Mouse (Mus musculus): Measurements from ENCODE around the gene Ino80. TPM values are rescaled to one million over a fixed set of nuclear protein-coding genes. Genes with fewer than 3 reads are reported as not detected.

Ino80 gene
- polyA plus RNA-seq, 1 experiment from 2014 or later: 4.6 TPM

GRCm38 (mm10) chr2:119411674-119412073 is 65.8 kb downstream of the Ino80 start:
- no peaks in the 10 kb centered on the region for H3K9me3 ChIP-seq
- no peaks in the 10 kb centered on the region for H3K27me3 ChIP-seq (ENCODE audit: poor library complexity, severe bottlenecking)
- no peak for DNase-seq (ENCODE audit: extremely low spot score, low spot score)
- H3K27ac ChIP-seq: no peak overlapping the region
- WGBS: 86% methylated on average over 2 of the region's 2 CpGs
- H3K36me3 ChIP-seq (replicated peaks): peaks cover 93% of the 10 kb centered on the region
- H3K4me3 ChIP-seq: no peak overlapping the region
- H3K4me1 ChIP-seq: no peaks in the 10 kb centered on the region

- Histone ChIP-seq H3K27ac (no peak overlapping the region), H3K36me3 (replicated peaks) (peaks cover 93% of the 10 kb centered on the region), H3K4me3 (no peak overlapping the region), H3K4me1 (no peaks in the 10 kb centered on the region), H3K27me3 (ENCODE audit: poor library complexity, severe bottlenecking) (no peaks in the 10 kb centered on the region), H3K9me3 (no peaks in the 10 kb centered on the region)
- DNase-seq (ENCODE audit: extremely low spot score, low spot score): no peak
- WGBS: 90% methylated on average over 5 of the region's 5 CpGs
Observed at GRCm38 (mm10) chr2:119411016-119411415, 66.5 kb downstream of the Ino80 start.

GRCm38 (mm10) chr2:119408733-119409132 is 68.8 kb downstream of the Ino80 start:
- Histone ChIP-seq H3K27me3 (ENCODE audit: poor library complexity, severe bottlenecking) (no peaks in the 10 kb centered on the region), H3K36me3 (replicated peaks) (peaks cover 95% of the 10 kb centered on the region)

GRCm38 (mm10) chr2:119408278-119408677 is 69.2 kb downstream of the Ino80 start:
- no peak for DNase-seq (ENCODE audit: extremely low spot score, low spot score)
- Histone ChIP-seq H3K27ac (no peak overlapping the region), H3K36me3 (replicated peaks) (peaks cover 93% of the 10 kb centered on the region), H3K4me3 (no peak overlapping the region), H3K4me1 (no peaks in the 10 kb centered on the region), H3K27me3 (ENCODE audit: poor library complexity, severe bottlenecking) (no peaks in the 10 kb centered on the region), H3K9me3 (no peaks in the 10 kb centered on the region)
- 88% methylated on average over 8 of the region's 8 CpGs for WGBS

More at GRCm38 (mm10) chr2:119408733-119409132, 68.8 kb downstream of the Ino80 start:
- H3K4me3 ChIP-seq: no peak overlapping the region
- H3K27ac ChIP-seq: no peak overlapping the region
- H3K9me3 ChIP-seq: no peaks in the 10 kb centered on the region
- DNase-seq (ENCODE audit: extremely low spot score, low spot score): no peak
- H3K4me1 ChIP-seq: no peaks in the 10 kb centered on the region

GRCm38 (mm10) chr2:119399313-119399712 is 78.2 kb downstream of the Ino80 start:
- H3K27me3 ChIP-seq (ENCODE audit: poor library complexity, severe bottlenecking): no peaks in the 10 kb centered on the region
- H3K36me3 ChIP-seq (replicated peaks): peaks cover 77% of the 10 kb centered on the region
- no peaks in the 10 kb centered on the region for H3K9me3 ChIP-seq
- no peaks in the 10 kb centered on the region for H3K4me1 ChIP-seq
- H3K4me3 ChIP-seq: no peak overlapping the region
- H3K27ac ChIP-seq: no peak overlapping the region
- no peak for DNase-seq (ENCODE audit: extremely low spot score, low spot score)

GRCm38 (mm10) chr2:119398665-119399064 is 78.8 kb downstream of the Ino80 start:
- peaks cover 78% of the 10 kb centered on the region for H3K36me3 ChIP-seq (replicated peaks)
- H3K27me3 ChIP-seq (ENCODE audit: poor library complexity, severe bottlenecking): no peaks in the 10 kb centered on the region

GRCm38 (mm10) chr2:119398252-119398651 is 79.2 kb downstream of the Ino80 start:
- Histone ChIP-seq H3K27ac (no peak overlapping the region), H3K4me1 (no peaks in the 10 kb centered on the region), H3K9me3 (no peaks in the 10 kb centered on the region), H3K4me3 (no peak overlapping the region), H3K36me3 (replicated peaks) (peaks cover 80% of the 10 kb centered on the region), H3K27me3 (ENCODE audit: poor library complexity, severe bottlenecking) (no peaks in the 10 kb centered on the region)
- DNase-seq (ENCODE audit: extremely low spot score, low spot score): no peak
- WGBS: 88% methylated on average over 5 of the region's 5 CpGs

More at GRCm38 (mm10) chr2:119398665-119399064, 78.8 kb downstream of the Ino80 start:
- no peak for DNase-seq (ENCODE audit: extremely low spot score, low spot score)
- WGBS: 85% methylated on average over 1 of the region's 1 CpGs
- Histone ChIP-seq H3K9me3 (no peaks in the 10 kb centered on the region), H3K4me1 (no peaks in the 10 kb centered on the region), H3K4me3 (no peak overlapping the region), H3K27ac (no peak overlapping the region)

- no peaks in the 10 kb centered on the region for H3K27me3 ChIP-seq (ENCODE audit: poor library complexity, severe bottlenecking)
- 91% methylated on average over 4 of the region's 4 CpGs for WGBS
- H3K4me3 ChIP-seq: no peak overlapping the region
- peaks cover 84% of the 10 kb centered on the region for H3K36me3 ChIP-seq (replicated peaks)
- no peaks in the 10 kb centered on the region for H3K4me1 ChIP-seq
- no peak for DNase-seq (ENCODE audit: extremely low spot score, low spot score)
- H3K27ac ChIP-seq: no peak overlapping the region
- no peaks in the 10 kb centered on the region for H3K9me3 ChIP-seq
Observed at GRCm38 (mm10) chr2:119389992-119390391, 87.5 kb downstream of the Ino80 start.

- no peak for DNase-seq (ENCODE audit: extremely low spot score, low spot score)
- Histone ChIP-seq H3K27ac (no peak overlapping the region), H3K9me3 (no peaks in the 10 kb centered on the region), H3K36me3 (replicated peaks) (peaks cover 77% of the 10 kb centered on the region), H3K4me3 (no peak overlapping the region), H3K27me3 (ENCODE audit: poor library complexity, severe bottlenecking) (no peaks in the 10 kb centered on the region), H3K4me1 (no peaks in the 10 kb centered on the region)
- 91% methylated on average over 1 of the region's 1 CpGs for WGBS
Observed at GRCm38 (mm10) chr2:119388266-119388665, 89.2 kb downstream of the Ino80 start.

GRCm38 (mm10) chr2:119379455-119379854 is 98.0 kb downstream of the Ino80 start:
- Histone ChIP-seq H3K9me3 (no peaks in the 10 kb centered on the region), H3K36me3 (replicated peaks) (peaks cover 94% of the 10 kb centered on the region), H3K27ac (no peak overlapping the region), H3K4me3 (no peak overlapping the region), H3K4me1 (no peaks in the 10 kb centered on the region), H3K27me3 (ENCODE audit: poor library complexity, severe bottlenecking) (no peaks in the 10 kb centered on the region)
- 87% methylated on average over 3 of the region's 3 CpGs for WGBS
- DNase-seq (ENCODE audit: extremely low spot score, low spot score): no peak

- WGBS: 87% methylated on average over 3 of the region's 3 CpGs
- H3K27me3 ChIP-seq (ENCODE audit: poor library complexity, severe bottlenecking): no peaks in the 10 kb centered on the region
- H3K27ac ChIP-seq: no peak overlapping the region
- H3K9me3 ChIP-seq: no peaks in the 10 kb centered on the region
- no peaks in the 10 kb centered on the region for H3K4me1 ChIP-seq
- no peak for DNase-seq (ENCODE audit: extremely low spot score, low spot score)
- no peak overlapping the region for H3K4me3 ChIP-seq
- peaks cover 100% of the 10 kb centered on the region for H3K36me3 ChIP-seq (replicated peaks)
Observed at GRCm38 (mm10) chr2:119377826-119378225, 99.7 kb downstream of the Ino80 start.

GRCm38 (mm10) chr2:119377286-119377685 is 100.2 kb downstream of the Ino80 start:
- no peak for DNase-seq (ENCODE audit: extremely low spot score, low spot score)
- Histone ChIP-seq H3K27me3 (ENCODE audit: poor library complexity, severe bottlenecking) (no peaks in the 10 kb centered on the region), H3K4me3 (no peak overlapping the region), H3K4me1 (no peaks in the 10 kb centered on the region), H3K9me3 (no peaks in the 10 kb centered on the region), H3K27ac (no peak overlapping the region), H3K36me3 (replicated peaks) (peaks cover 100% of the 10 kb centered on the region)
- WGBS: 83% methylated on average over 9 of the region's 9 CpGs

- H3K4me1 ChIP-seq: no peaks in the 10 kb centered on the region
- no peaks in the 10 kb centered on the region for H3K9me3 ChIP-seq
- no peaks in the 10 kb centered on the region for H3K27me3 ChIP-seq (ENCODE audit: poor library complexity, severe bottlenecking)
- no peak overlapping the region for H3K4me3 ChIP-seq
- H3K27ac ChIP-seq: no peak overlapping the region
- peaks cover 73% of the 10 kb centered on the region for H3K36me3 ChIP-seq (replicated peaks)
- 96% methylated on average over 10 of the region's 10 CpGs for WGBS
- no peak for DNase-seq (ENCODE audit: extremely low spot score, low spot score)
Observed at GRCm38 (mm10) chr2:119370116-119370515, 107.4 kb downstream of the Ino80 start.

GRCm38 (mm10) chr2:119367346-119367745 is 110.1 kb downstream of the Ino80 start:
- Histone ChIP-seq H3K9me3 (no peaks in the 10 kb centered on the region), H3K27me3 (ENCODE audit: poor library complexity, severe bottlenecking) (no peaks in the 10 kb centered on the region), H3K4me1 (no peaks in the 10 kb centered on the region), H3K4me3 (no peak overlapping the region), H3K36me3 (replicated peaks) (peaks cover 46% of the 10 kb centered on the region), H3K27ac (no peak overlapping the region)
- no peak for DNase-seq (ENCODE audit: extremely low spot score, low spot score)
- WGBS: 74% methylated on average over 3 of the region's 3 CpGs

Data from forebrain, embryonic 10.5 days (tissue).